Mouse (Mus musculus) adrenal gland, postnatal 10 days (tissue): ENCODE results near the gene Negr1. TPM values are rescaled to one million over a fixed set of nuclear protein-coding genes. Genes with fewer than 3 reads are reported as not detected.

Experiments used
- DNase-seq: peaks from one replicate; pipeline ENCODE4 v3.0.0; 2021; ENCODE audit warnings: mixed read lengths
- total RNA-seq, 2 experiments: library from RNA; stranded (reverse); gene quantifications; 2 replicates each; pipeline ENCODE4 v1.2.3; 2021

Gene Negr1
- total RNA-seq, 2 experiments from 2014 or later: 6.7 to 7.9 TPM

DNA sequence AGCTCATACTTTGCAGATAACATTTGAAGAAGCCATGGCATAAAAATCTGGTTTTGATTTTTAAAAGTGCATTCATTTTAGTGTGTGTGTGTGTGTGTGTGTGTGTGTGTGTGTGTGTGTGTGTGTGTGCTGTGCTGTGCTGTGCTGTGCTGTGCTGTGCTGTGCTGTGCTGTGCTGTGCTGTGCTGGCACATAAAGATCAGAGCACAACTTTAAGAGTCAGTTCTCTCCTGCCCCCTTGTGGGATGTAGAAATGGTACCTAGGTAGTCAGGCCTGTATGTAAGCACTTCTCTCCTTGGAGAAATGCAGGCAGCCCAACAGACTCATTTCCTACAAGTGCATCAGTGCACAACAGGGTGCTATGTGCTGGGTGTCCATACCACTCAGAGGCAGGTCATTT, 547.7 kb downstream of the Negr1 start:
- peak; percentile 75 for DNase-seq

DNA sequence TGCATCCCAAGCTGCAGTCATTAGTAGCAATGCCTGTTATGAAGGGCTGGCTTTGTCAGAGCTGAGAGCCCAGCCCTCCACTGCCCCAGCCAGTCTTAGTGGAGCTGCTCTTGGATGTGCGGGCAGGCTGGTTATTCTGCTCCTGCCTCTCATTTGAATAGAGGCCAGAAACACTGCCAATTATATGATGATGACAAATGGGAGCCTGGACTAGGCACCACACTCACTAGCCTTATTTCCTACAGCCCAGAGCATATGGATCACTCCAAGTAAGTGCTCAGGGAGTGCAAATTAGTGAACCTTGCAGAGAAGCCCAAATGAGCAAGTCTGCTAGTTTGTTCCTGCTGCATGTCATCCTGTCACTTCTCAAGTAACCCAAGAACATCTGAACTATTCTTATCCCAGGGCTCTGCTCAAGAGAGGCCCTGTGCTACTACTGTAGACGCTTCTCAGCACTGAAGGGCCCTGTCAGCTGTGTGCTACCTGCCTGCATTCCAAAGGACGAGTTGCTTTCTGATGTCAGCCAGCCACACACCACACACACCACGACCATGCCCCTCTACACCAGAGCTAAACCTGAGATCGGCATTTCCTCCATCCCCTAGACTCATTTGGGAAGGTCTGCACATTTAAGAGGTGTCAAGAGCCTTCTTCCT, 553.6 kb downstream of the Negr1 start:
- no peak for DNase-seq

DNA sequence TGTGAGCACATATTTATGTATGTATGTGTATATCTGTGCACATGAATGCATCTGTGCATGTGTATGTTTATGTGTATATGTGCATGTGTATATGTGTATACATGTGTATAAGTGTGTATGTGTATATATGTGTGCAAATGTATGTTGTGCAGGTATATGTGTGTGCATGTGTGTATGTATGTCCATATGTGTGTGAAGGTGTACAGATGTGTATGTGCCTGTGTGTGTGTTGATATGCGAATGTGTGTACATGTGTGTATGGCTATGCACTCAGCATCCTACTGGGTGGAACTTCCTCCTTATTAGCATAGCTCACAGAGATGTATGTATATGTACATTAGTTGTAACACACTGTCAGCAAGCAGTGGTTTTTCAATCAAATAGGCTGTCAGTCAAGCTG, 554.4 kb downstream of the Negr1 start:
- no peak for DNase-seq

DNA sequence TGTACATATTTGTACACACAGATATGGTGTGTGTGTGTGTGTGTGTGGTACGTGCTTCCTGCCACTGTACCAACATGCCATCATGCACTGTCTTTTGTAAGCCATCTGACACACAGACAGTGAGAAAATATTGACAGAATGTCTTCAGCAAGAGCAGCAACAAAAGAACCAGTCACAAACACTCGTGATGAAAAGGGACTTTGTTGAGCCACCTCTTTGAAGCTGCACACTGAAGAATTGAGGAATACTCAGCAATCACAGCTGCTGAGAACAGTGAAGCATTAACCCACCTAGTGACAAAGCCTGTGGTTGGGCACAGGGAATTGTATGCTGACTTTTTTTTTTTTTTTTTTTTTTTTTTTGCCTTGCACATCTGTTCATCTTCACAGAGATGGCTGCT, 558.3 kb downstream of the Negr1 start:
- no peak for DNase-seq

DNA sequence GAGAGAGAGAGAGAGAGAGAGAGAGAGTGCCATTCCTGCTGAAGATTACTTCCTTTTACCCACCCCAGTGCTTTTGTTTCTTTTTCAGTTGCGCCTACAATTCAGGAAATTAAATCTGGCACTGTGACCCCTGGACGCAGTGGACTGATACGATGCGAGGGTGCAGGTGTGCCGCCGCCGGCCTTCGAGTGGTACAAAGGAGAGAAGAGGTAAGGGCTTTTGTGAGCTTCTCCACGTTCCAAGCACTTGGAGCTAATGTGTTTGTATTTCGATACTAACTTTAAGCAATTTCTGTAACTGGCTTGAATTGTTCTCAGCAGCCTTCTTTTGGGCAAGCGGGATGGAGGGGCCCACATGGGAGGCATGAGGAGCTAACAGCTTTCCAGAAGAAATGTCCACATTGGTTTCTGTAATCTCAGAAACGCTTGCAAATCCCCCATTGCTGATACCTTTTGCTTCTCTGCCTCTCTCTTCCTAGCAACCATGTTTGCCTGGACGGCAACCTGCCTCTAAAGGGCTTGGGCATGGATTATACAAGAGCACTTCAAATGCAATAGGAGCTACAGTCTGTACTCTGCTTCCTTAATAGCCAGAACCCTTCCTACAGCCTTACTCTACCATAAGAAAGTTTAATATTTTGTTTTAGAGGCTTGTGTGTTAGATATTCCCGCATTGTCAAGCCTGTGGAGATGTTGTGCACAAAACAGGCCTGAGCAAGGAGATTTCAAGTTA, 584.7 kb downstream of the Negr1 start:
- no peak for DNase-seq

DNA sequence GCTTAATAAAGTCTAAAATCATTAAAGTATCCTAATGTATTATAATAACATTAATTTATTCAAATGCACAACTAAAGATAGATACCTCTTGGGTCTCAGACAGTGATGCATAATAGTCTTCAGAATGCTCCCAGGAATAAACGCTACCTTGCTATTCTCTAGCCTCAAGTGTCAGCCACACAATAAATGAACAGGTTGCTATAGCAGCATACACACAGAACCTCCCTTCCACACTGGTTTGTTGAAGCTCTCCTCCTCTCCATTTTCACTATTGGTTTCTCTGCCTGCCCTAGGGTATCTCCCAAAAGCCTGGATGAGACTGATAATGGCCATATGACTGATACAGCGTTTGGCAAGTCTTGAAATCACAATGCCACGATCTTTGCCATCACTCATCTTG, 593.3 kb downstream of the Negr1 start:
- DNase-seq: no peak

DNA sequence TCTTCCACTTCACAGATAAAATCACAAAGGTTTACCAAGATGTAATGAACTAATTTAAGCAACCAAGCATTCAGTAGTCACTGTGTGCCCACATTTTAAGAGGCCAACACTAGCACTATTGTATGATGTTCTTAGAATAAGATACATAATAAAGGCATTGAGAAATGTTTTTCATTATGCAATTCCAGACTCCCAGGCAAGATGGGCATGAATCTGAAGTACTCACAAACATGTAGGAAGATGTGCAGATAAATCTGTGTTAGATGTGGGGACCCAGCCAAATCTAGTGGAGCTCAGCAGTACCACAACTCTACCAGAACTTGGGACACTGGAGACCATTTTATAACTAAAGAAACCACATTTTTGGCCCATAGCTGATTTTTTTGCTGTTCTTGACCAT, 593.9 kb downstream of the Negr1 start:
- no peak for DNase-seq

DNA sequence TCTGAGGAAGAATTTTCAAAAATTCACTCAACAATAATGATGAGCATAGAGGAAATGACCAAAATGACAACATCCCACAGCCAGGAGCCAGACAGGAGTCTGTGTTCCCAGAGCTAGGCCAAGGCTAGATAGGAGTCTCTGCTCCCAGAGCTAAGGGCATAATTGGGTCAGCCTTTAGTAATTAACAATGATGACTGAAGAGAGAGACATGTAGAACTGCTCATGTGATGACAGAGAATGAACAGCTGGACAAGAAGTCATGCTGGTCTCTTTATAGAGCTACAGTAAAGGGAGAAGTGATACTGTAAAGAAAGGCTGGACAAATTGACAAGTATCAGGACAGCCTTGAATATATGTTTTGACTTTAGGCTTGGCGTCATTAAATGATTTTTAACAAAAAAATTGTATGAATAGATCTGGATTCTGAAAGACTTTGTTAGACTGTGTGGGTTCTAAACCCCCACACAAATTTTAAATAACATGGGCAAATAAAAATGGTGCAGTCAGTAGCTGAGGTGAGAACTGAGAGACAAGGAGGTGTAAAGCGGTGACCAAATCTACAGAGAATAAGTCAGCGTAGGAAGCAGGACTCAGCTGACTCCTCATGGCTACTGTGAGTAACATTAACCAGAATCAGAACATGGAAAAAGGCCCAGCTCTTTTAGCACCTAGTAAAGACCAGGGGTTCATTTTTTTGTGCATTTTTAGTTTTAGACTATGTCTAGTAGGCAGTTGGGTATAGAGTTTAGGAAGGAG, 603.4 kb downstream of the Negr1 start:
- no peak for DNase-seq

DNA sequence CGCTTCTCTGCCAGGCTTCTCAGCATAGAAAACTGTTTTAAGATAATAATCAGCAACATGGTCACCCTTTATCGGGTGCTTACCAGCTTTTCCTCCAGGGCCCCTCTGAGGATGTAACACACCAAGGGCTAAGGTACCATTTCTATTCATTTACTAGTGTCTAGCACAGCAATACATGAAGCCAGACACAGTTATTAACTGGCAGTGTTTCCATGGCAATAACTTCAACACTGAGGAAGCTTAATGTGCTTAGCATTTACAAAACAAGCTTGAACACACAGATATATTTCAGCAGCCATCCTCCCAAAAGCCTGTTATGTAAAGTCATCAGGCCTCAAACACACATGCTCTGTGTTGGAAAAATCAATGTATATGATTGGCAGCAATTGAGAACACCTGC, 620.4 kb downstream of the Negr1 start:
- no peak for DNase-seq

DNA sequence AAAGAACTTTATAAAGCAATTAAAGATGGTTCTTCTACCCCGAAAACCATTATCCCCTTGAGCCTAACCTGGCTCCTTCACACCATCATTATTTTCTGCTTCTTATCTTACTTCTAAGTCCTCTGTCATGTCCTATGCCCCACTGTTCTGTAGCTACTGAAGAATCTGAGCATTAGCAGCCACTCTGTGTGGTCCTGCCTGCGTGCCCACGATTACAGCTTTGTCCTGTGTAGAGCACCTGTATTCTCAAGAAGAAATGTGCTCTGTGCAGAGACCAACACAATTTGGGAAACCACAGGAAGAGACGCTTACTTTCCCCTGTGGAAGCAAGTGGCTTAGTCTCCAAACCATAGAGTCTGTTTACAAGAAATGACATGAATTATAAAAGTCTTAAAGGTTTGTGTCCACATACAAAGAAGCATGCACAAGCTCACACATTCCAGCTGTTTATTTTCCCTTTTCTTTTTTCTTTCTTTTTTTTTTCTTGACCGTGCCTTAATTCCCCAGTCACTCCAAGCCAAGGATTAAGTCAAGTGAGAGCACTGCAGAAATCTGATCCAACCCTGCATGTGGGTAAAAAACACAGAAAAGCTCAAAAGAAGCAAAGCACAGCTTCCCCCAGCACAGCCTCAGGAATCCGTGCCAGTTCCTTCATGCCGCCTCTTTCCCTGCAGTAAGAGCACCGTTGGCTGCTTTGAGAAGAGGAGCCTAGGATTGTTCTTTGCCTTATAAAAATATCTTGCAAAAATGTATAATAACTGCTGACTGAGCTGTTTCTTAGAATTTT, 627.5 kb downstream of the Negr1 start:
- DNase-seq: no peak

DNA sequence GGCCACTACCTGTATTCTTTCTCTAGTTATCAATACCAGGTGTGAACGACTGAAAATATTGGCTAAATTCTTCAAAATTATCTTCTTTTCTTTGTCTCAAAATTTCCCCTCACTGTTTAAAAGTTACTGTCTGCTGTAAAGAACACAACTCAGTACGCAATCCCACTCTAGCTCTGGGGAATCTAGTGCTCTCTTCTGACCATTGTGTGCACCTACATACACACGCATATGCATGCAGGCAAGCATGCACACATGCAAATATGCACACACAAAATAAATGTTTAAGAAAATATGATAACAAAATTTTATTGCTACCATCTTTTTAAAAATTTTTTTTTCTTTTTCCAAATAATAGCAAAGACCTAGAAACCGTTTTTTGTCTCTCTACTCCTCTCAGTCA, 628.2 kb downstream of the Negr1 start:
- no peak for DNase-seq

DNA sequence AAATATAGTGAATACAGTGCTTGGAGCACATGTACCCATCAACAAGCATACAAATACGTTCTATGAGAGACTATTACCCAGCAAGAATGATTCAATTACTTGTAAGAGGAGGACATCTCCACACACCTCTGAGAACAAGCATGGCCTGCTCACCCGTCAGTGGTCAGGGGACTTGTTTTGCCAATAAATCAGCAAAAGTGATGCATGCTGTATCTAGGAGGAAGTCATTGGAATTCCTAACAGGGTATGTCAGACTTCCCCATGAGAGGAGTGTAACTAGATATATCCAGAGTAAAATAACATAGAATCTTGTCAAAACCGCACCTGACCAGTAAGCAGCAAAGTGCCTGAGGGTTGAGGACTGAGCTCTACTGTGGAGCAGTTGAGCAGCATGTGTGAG, 629.0 kb downstream of the Negr1 start:
- no peak for DNase-seq

DNA sequence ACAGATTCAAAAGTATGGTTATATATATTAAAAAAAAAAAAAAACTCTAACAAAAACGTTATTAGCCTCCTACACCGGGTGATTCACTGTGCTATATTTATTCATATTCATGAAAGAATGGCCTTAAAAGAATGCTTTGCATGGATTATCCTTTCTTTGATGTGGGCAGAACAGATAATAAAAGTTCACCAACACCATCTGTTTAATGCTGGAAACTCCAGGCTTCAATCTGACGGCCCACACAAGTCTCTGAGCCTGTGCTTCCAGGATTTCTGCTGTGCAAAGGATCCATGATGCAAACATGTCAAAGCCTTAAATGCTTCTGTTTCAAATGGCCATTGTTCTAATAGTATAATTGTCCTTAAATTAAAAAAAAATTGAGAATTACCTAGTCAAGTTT, 630.4 kb downstream of the Negr1 start:
- no peak for DNase-seq

DNA sequence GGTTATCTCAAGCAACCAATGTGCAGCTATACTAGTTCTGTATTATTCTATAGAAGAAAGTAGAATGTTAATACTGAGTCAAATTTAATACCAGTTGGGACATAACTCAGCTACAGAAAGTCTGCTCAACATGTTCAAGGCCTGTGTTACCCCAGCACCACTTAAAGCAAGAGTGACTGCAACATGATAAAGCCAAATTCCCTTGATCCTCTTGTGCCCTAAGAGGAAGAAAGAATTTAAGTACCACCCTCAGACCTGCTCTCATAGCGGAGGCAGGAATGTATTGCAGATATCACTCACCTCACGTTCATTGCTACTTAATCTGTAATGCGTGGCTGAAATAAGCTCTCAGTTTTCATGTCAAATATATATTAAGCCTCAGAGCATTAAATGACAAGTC, 631.5 kb downstream of the Negr1 start:
- no peak for DNase-seq

DNA sequence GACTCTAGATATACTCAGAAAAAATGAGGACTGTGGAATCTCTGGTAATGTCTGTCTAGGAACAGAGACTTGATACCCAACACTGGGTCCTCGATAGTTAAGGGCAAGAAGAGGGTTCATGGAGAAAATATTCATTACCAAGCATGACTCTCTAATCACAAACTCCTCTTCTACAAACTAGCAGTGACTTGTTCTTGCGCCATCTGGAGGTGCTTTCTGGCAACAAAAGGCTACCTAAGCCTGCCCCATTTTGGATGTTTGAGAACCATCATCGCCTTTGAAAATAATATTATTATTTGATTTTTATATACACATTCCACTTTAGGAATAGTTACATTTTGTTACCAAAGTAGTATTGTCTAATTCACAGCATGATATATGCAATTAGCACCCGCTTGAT, 637.1 kb downstream of the Negr1 start:
- no peak for DNase-seq

DNA sequence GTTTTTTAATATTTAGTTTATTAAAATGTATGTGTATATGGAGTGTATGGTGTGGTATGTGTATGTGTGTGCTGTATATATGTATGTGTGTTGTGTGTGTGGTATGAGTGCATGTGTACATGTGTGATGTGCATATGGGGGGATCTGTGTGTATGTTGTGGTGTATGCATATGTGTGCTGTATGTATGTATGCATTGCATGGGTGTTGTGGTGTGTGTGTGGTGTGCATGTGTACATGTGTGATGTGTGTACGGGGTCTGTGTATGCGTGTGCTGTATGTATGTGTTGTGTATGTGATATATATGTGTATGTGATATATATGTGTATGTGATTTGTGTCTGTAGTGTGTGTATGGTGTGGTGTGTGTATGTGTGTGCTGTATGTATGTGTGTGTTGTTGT, 640.1 kb downstream of the Negr1 start:
- DNase-seq: no peak

DNA sequence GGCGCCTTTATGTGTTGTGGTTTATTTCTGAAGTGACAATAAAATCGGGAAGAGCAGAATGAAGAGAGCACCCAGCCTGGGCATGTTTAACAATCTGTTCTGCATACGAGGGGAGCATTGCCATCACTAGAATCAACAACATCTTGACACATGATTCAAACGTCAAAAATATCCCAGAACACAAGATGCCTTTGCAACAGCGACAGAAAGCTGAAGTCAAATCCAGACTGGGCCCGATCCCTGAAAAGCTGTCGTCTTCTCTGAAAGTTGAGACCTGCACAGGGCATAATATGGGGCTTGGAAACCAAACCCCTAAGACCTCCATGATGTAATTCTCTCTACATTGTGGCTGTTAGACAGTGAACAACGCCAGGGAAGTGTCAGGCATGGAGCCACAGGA, 642.0 kb downstream of the Negr1 start:
- no peak for DNase-seq

DNA sequence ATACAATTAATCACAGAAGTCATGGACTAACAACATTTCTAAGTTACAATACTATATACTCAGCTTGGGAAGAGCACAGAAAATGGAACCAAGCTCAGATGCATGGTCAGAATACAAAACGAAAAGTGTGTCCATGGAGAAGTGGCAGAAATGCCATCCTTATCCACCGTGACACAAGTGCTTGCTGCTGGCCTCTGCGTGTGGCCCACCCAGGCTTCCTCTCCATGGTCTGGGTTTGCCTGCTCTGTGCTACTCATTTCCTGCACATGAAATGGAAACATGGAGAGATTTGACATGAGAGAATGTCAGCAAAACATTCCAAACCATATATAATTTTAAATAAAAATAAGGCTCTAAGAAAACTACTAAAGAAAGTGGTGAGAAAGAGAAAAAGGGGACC, 645.2 kb downstream of the Negr1 start:
- no peak for DNase-seq

DNA sequence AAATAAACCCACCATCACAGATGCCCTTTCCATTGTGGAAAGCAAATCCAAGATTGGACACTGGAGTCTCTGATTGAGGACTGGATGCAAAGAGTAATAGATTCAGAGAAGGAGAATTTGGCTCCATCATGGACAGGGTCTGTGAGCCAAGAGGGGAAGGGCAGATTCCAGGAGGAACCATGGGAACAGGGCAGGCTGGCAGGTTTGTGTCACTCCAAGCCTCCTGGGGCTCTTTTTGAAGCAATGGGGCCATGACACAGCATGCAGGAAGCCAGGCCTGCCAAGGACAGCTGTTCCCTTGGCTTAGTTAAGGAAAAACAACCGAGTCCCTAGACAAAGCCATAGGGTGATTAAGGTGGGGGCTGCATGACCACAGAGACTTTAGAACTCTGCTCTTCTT, 647.4 kb downstream of the Negr1 start:
- peak; percentile 37 for DNase-seq

DNA sequence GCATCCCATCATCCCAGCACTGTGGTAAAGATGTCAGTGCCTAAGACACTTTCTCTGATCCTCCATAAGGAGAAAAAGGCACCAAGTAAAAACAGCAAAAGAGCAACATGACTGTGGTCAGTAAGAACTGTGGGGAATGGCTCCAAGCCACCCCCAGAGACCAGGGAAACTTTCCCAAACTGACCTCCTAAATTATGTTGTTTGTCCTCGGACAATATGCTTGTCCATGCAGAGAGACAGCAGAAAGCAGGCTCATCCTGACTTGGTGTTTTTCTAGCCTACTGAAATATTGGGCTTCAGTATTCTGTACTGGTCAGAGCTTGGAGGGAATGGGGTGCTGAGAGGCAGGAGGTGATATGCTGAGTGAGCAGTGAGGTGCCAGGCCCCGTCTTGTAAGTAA, 647.8 kb downstream of the Negr1 start:
- DNase-seq: no peak

DNA sequence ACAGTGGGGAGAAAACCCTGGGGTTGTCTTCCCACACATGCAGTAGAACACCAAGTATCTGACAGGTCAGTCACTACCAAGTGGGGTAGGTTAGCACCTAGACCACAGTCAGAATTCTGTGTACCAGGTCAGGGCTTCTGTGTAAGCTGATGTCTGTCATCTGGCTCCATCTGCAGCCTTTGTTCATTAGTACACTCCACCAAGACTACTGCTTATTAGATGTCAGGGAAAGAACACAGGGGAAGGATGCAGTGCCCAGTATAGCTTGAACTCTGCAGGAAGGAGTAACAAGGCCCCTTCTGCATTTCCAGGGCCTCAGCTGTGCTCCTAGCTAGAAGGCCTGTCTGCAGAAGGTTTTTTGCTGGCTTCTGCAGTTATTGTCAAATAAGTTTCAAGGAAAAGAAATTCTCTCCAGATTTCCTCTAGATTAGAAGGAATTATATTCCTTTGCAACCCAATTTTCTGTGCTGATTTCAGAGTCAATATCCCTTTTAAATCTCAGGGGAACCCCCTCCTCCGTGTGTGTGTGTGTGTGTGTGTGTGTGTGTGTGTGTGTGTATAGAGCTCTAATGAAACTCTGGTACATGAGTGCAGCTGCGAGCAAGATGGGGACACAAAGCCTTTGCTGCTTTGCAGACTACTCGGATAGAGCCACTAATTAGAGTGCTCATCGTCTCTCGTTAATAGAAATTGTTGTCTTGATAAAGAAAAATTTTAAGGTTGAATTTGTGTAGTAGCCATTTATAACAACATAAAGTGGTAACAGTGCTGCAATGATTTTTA, 654.5 kb downstream of the Negr1 start:
- no peak for DNase-seq

DNA sequence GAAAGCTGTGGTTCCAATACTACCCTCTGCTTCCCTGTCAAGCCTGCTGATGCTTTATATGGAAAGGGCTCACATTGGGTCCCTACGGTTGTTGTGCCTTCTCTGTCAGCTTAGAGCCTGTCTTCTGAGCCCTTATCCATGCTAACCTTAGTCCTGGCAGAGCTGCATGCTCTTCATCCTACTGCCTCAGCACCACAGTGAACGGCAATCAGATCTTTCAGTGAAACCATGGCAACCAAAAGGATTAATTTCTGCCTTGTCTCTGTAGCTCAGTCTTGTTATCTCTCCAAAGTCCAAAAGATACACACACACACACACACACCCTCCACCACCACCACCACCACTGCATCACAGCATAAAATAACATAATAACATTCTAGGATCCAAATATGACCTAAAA, 656.2 kb downstream of the Negr1 start:
- no peak for DNase-seq
